Mouse (Mus musculus): Measurements from ENCODE around the gene Wnt5b.
A peak's percentile ranks its signal among the peaks of the same experiment; 100 is the strongest.

The Wnt5b gene

DNA sequence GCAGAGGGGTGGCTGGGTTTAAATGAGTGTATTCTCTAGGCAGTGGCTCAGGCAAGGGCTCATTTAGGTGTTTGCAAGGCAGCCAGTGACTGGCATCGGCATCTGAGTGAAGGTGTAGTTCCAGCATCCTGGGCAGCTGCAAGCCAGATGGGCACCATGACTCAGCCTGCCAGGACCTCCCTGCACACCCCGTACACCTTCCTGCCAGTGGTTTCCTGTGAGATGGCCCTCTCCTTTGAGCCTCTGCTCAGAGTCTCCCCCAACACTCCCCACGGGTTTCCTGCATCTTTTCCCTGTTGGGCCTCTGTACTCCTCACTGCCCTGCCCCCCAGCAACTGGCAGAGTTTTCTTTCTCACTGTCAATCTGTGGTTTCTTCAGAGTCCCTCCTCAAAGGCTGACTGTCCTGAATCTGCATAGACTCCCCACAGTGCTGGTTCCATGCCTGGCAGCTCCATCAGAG is 22.2 kb downstream of the Wnt5b start:
- no peak for DNase-seq (ENCODE audit: low spot score in 2 of 2)

DNA sequence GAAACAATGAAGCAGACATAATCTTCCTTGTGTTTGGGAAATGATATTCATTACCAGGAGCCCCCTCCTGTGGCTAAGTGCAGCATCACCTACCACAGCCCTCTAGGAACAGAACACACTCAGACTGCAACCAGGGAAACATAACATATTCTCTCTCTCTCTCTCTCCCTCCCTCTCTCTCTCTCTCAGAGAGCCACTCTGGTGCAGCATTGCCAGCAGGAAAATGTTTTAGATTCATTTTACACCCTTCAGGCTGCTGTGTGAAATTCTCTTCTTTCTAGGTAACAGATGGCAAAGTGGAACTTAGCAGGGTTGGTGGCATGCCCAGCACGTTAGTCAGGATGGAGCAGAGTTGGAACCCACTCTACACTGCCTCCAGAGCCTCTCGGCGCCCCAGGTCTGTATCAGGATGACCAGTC is 22.7 kb downstream of the Wnt5b start:
- no peak for DNase-seq (ENCODE audit: low spot score in 2 of 2)

DNA sequence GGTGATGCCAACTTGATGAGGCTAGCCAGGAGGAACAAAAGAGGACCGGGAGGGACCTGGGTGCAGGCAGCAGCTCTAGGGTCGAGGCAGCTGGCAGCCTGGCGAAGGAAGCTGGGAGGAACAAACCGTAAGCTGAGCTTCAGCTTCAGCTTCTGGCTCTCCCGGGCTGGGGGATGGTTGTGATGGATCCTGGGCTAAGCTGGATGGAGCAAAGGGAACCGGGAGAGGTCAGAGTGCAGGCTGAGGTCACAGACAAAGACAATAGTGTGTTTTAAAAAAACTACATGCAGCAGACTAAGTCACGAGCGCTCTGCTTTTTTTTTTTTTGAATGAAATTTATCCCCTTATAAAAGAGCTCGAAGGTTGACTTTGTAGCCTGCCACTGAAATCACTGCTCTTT is 23.4 kb downstream of the Wnt5b start:
- DNase-seq (ENCODE audit: low spot score in 2 of 2), result no peak

DNA sequence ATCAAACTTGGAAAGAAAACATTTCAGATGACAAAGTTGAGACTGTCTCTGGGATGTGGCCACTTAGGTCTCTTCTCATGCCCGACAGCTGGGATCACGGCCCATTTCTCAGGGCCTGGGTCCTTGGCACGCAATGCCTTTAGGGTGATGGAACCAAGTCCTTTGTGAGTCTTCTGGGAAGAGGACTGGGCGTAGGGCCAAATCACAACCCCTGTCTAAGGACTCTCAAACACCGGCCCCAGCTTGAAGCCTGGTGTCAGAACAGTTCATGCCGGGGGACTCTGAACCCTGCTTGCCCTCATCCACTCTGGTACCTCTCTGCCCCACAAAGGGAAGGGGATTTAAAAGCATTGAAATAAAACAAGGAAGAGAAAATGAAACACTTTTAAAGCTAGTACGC is 30.1 kb downstream of the Wnt5b start:
- DNase-seq (ENCODE audit: low spot score in 2 of 2), result no peak

DNA sequence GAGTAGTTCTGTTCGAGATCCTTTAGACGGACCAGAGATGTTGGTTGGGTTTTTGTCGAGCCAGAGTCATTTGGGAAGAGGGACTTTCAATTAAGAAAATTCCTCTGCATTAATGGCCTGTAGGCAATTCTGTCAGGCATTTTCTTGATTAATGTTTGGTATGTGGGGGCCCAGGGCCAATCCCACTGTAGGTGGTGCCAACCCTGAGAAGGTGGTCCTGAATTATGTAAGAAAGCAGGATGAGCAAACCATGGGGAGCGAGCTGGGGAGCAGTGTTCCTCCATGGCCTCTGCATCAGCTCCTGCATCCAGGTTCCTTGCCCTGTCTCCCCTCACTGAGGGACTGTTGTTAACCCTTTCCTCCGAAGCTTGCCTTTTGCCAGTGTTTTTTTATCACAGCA is 30.7 kb downstream of the Wnt5b start:
- DNase-seq (ENCODE audit: low spot score in 2 of 2), result no peak

DNA sequence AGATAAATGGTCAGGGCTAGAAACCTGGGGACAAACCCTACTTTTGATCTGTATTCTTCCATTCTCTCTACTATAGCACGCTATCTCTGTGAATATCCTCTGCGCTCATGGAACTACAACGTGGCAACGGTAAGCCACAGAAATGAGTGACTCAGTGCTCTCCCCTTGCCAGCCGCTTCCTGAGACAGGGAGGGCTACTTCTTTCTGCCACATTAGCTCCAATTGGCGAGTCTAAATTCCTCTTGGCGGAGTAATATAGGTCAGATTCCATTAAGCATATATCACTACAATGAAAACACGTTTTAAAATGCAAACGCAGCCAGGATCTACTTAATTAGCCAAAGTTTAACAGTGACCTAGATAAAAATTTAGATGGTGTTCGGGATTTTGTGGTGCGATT is 31.4 kb downstream of the Wnt5b start:
- DNase-seq (ENCODE audit: low spot score in 2 of 2), result no peak

DNA sequence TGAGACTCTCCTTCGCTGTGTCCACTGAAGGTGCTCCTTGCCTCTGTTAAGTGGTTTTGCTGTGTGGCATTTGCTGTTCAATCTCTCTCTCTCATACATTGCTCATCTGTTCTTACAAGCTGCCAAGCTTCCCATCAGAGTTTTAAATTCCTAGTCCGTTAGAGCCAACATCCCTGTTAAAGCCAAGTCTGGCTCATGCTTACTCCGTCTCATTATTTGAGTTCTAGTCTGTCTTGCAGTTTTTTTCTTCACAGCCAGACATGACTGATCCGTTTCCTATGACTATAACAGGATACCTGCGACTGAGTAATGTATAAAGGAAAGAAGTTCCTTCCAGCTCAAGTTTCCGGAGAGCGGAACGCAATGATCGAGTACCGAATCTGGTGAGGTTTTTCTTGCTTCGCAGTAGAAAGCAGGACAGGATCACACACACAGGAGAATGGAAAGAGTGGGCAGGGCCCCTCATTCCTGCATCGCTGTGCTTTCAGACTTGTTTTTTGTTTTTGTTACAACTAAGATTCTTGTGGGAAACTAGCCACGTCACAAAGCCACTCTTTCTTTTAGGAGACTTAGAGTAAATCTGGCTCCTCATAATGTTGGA is 34.6 kb downstream of the Wnt5b start:
- no peak for DNase-seq (ENCODE audit: low spot score in 2 of 2)

DNA sequence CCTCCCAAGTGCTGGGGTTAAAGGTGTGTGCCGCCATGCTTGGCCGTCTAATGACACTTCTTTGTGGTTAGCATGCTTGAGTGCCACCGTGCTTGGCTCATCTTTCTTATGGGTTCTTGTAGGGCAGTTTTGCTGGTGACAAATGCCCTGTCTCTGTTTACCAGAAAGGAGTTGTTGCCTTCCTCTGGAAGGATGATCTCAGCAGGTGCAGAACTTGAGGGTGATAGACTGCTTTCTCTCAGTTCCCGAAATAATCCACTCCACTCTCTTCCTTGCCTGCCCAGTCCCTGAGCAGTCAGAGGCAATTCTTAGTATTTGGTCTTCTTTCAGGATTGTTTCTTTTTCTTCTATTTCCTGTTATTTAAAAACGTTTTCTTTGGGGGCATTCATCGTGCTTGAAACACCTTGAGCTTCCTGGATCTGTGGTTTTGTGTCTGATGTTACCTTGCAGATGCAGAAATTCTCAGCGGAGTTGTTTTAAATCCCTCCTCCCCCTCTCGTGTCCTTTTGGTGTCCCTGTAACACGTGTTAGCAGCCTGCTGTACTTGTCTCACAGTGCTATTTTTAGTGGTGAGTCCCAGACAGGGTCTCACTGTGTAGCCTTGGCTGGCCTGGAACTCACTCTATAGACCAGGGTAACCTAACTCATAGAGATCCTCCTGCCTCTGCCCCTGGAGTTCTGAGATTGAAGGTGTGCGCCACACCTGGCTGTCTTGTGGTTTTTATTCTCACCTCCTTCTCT is 35.3 kb downstream of the Wnt5b start:
- DNase-seq (ENCODE audit: low spot score in 2 of 2), result no peak

DNA sequence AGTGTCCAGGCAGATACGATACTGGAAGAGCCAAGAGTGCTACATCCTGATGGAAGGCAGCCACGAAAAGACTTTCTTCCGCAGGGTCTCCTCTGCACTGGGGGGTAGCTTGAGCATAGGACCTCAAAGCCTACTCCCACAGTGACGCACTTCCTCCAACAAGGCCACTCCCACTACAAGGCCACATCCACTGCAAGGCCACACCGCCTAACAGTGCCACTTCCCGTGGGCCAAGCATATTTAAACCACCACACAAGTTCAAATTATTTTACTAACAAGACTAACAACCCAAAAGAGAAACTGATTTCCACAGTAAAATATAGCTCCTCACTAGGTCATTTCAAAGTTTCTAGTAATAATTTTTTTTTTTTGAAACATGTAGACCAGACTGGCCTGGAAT is 35.9 kb downstream of the Wnt5b start:
- no peak for DNase-seq (ENCODE audit: low spot score in 2 of 2)

DNA sequence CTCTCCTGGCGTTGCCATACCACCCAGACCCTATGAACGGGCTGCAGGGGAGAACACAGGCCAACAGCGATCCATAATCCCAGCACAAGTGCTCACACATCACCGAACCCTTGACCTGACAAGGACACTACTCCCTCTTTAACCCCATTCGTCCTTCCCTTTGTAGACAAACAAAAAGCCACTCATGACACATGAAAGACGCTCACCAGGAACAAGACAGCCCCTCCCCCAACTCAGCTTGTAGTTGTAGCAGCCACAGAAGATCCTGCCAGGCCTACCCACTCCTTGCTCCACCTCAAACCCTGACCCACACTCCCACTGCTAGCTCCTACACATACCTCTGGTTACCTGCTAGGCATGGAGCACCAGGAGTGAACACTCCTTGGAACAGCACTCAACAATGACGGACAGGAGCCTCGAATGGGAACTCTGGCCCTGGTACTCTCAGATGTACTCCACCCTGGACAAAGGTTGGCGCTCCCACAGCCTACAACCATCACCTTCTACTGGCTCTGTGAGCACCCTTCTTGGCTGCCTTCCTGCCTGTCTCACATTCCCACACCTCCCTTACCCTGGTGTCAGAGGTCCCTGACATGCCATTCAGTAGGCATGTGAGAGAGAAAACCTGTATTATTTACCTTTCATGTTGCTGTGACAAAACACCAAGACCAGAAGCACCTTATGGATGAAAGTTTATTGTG is 38.5 kb downstream of the Wnt5b start:
- no peak for DNase-seq (ENCODE audit: low spot score in 2 of 2)

DNA sequence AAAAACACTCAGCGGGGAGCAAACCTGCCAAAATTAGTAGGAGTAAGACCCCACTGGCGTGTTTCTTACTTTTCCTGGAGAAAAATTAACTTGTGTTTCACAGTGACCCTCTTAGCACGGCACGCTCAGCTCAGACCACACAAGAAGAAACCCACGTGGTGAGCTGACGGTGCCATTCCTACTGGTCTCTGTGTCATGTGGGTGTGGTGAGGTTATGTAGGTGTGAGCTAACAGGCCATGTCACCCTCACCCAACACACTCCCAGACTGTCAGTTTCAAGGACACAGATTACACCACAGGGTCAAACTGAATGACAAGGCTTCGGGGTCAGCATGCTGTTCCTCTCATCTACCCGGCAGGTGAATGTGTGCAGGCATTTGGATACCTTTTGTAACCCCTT is 39.4 kb downstream of the Wnt5b start:
- DNase-seq (ENCODE audit: low spot score in 2 of 2), result no peak

DNA sequence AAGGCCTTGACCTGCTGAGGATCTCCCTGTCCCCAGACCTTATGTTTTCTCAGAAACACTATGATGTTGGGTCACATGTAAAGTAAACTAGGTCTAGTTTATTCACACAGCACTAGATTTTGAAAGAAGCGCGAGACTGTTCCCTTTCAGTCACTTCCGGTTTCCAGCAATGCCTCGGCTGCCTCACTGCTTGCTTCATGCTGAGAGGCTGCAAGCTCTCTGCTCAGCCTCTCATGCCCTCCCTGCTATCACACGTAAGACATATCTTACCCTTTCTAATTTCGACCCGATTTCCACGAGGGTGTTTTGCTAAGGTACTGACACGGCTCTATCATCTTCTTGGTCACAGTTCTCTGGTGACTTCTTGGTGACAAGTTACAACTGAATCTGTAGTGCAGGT is 42.1 kb downstream of the Wnt5b start:
- peak in 1 of 2 experiments; percentile 35 for DNase-seq (ENCODE audit: low spot score in 2 of 2)

DNA sequence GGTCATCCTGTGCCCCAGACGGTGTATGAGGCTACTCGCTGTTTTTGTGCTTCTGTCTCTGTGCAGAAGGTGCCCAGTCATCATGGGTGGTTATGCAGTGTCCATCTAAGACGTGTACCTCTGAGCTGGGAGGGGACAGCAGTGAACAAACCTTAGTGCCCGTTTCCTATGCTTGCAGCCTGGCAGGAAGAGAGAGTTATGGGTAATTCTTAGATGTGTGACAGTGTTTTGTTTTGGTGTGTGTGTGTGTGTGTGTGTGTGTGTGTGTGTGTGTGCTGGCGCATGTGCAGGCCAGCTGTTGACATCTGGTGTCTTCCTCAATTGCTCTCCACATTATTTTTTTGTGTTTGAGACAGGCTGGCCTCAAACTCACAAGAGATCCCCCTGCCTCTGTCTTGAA is 44.1 kb downstream of the Wnt5b start:
- no peak for DNase-seq (ENCODE audit: low spot score in 2 of 2)

DNA sequence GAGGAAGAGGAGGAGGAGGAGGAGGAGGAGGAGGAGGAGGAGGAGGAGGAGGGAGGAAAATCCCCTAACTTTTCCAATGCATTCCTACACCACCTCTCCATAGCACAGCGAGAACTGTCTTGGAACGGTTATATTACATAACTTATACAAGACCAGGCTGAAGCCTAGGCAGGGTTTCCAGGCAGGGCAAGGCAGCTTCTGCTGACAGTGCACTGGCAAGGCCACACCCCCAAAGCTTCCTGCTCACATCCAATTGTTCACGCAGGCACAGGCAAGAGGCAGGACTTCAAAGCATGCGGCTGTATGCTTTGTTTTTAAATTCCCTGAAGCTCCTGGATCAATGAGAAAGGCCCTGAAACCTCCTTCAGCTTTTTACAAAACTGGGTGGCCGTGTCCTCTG is 44.9 kb downstream of the Wnt5b start:
- no peak for DNase-seq (ENCODE audit: low spot score in 2 of 2)

DNA sequence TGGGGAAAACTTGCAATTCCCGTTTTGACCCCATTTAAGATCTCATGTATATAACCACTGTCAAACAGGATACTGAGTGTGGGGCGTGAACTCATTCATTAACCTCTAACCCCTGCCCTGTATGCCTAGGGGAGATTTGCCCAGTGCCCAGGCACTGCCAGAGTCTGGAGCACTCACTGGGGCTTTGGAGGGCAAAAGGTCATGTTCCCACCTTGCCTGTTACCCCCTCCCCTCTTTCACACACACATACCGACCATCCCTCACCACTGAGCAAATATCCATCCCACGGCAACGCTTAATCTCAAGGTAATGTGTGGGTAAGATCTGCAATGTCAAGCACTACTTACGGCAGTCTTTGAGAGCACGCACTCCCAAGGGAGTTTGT is 51.5 kb downstream of the Wnt5b start:
- no peak for DNase-seq (ENCODE audit: low spot score in 2 of 2)

DNA sequence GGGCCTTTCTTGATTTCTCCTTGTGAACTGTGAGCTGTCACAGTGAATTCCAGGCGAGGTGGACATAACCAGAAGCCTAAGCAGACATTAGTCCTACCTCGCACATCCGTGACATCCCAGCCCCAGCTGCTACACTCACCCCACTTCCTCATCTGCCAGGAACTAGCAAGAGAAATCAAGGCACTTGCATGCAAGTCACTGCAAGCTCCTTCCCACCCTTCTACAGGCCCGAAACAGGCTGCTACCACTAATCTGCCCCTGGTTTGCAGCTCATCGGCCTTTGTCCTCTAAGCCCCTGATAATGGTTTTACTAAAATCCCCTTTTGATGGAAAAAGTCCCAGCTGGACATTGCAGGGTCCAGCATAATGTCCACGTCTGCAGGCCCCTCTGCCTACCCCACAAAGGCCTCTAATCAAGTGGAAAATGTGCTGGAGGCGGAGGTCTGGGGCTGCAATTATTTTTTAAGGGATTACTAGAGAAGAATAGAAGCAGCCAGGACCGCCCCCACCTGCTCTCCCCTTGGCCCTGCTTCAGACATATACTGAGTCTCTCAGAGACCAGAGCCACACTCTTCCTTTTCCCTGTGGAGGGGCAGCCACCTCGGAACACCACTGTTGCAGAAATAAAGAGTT is 52.0 kb downstream of the Wnt5b start:
- DNase-seq (ENCODE audit: low spot score in 2 of 2), result no peak

DNA sequence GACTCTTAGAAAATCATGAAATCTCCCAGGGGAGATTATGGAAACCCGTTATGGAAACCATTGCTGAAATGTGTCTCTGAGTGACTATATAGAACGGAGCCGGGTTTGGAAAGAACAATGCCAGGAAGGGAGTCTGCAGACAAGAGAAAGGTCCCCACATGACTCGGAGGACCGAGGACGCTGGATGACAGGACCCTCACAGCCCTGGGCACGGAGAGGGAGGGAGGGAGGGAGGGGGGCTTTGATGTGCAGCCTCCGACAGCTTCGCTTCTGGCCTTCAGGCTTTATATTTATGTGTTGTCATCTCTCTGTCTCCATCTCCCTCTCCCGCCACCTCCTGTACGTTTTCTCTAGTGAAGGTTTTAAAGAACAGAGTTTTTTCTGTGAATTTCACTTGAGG is 53.1 kb downstream of the Wnt5b start:
- DNase-seq (ENCODE audit: low spot score in 2 of 2), result no peak

DNA sequence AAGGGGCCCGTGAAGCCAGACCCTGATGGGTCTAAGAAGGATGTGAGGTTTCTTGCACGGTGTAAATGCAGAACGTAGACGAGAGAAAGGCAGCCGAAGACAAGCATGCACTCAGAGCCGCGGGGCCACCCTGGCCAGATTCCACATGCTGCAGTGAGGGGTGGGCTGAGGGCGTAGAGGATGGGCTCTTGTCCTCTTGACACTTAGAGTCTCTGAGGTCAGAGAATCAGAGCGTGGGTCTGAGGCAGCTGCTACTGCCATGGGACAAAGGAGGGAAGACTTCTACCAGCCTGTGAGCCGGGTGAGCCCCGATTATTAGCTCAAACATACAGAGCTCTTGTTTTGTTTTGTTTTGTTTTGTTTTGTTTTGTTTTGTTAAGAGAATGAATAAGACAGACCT is 53.6 kb downstream of the Wnt5b start:
- DNase-seq (ENCODE audit: low spot score in 2 of 2), result no peak

DNA sequence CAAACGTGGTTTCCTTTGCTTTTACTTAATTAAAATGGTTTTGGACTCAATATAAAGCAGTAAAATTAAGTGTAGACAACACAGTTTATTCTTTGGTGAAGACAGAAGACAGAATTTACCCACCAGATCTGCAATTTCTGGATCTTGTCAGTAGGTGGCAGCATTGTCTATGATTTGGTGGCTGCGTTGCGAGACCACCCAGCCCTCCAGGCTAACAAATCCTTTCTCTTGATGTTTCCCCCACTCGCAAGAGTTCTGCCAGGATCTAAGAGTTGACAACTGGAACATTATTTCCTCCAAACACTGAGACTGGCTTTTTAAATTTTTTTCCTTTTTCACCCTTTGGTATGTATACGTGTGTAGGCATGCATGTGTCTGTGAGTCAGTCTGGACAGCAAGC is 54.4 kb downstream of the Wnt5b start:
- no peak for DNase-seq (ENCODE audit: low spot score in 2 of 2)

DNA sequence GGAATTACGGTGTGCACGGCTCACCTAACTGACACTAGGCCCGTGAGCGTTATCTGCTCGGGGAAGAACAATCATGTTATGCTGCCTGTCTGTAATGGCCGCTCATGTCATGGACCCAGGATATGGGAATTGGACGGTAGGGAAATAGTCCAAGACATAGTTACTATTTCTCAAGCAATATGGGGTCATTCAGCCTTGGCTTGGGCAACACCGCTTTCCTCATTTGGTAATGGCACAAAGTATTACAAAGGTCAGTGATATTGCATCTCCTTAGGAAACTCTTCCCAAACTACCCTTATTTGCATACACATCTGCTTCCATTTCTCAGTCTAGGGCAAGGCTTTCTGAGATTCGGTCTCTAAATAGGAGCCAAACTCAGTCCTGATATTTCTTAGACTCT is 56.5 kb downstream of the Wnt5b start:
- no peak for DNase-seq (ENCODE audit: low spot score in 2 of 2)

DNA sequence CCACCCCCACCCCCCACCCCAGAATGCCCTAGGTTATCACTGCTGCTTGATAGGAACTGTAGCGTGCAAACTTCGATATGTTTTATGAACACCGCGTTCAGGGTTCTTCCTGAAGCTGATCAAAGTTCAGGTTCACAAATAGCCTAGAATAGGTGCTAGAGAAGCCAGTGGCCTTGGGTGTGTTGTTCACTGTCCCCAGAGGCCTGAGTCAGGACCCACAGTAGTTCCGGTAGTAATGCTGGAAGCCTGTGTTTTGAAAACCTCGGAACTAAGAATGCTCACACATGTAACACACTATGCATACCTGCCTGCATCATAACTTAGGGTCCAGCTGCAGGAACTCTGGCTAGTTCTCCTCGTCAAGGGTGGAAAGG is 57.1 kb downstream of the Wnt5b start:
- DNase-seq (ENCODE audit: low spot score in 2 of 2), result no peak

DNA sequence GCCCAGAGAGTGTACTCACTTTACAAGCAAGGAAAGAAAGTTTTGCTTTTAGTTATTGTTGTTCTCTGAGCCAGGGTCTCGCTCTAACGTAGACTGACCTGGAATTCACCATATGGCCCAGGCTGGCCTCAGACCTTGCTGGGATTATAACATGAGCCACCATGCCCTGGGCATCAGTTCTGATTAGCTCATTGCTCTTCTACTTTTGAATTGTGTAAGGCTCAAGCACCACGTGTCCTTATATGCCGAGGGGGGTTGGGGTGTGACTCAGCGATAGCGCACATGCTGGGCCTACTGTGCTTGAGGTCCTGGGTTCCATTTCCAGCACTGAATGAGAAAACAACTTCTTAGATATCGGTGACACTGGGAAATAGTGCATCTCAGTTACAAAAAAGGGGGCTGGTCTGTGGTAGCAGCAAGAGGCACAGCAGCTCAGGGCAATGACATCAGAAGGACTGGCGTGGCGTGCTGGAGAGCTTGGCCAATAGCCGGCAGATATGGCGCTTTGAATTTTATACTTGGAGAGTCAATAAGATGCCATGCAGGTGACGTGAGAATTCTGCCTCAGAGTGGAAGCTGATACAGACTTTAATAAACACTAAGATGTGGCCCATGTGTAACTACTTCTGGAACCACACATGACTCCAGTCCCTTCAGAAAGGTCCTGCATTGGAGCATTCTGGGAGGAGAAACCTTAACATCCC is 57.6 kb downstream of the Wnt5b start:
- DNase-seq (ENCODE audit: low spot score in 2 of 2), result no peak
